ENCODE assay signal across 9 mouse cellular contexts in the genomic region with DNA sequence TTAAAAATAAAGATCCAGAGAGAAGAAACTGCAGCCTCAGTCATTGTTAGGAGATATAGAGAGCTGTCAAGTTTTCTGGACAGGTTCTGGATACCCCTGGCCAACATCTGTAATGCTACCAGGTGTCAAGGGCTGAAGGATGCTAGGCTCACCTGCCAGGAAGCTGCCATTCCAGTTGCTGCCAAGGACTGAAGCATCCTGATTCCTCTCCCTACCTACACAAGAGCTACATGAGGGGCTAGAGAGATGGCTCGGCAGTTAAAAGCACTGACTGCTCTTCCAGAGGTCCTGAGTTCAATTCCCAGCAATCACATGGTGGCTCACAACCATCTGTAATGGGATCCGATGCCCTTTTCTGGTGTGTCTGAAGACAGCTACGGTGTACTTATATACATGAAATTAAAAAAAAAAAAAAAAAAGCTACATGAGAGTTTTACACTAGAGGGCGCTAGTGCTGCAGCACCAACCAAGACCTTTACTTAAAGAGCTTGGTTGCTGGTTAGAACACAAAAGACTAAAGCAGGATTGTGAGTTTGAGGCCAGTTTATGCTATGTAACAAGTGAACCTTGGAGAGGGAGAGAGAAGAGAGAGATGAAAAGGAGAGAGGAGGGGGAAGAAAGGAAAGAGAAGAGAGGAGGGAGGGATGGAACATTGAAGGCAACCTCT. TPM values are rescaled to one million over a fixed set of nuclear protein-coding genes. Genes with fewer than 3 reads are reported as not detected.
DNase-seq lines count a peak whose midpoint lies in the region; ATAC-seq lines count a peak whose summit lies in the region.
"Had no signal": no experiment of that assay in that cellular context is flagged by ENCODE, and none has a peak within 500 bp of the region (broad histone marks: within the 10 kb centered on the region; RNA-seq: fewer than 3 reads in every experiment).

No protein-coding gene starts in this region.

- no peaks in the 10 kb centered on the region for H3K9me3 ChIP-seq in forebrain, embryonic 12.5 days
- H3K9me3 ChIP-seq: embryonic facial prominence, embryonic 13.5 days; limb, embryonic 13.5 days had no signal

- 0 out of 2 replicates have a peak, but pooled peaks cover 3% of the 10 kb centered on the region for H3K27me3 ChIP-seq in forebrain, embryonic 12.5 days
- H3K27me3 ChIP-seq: embryonic facial prominence, embryonic 13.5 days; limb, embryonic 13.5 days had no signal

- H3K4me1 ChIP-seq in forebrain, embryonic 12.5 days: peaks cover 10% of the 10 kb centered on the region

- ATAC-seq in forebrain, embryonic 12.5 days (ENCODE audit: low FRiP score): no peak

- H3K4me3 ChIP-seq in forebrain, embryonic 12.5 days (replicated peaks): no peak overlapping the region
- H3K4me3 ChIP-seq: embryonic facial prominence, embryonic 13.5 days; limb, embryonic 13.5 days had no signal

- no peak overlapping the region for H3K9ac ChIP-seq in forebrain, embryonic 12.5 days
- H3K9ac ChIP-seq: embryonic facial prominence, embryonic 13.5 days; limb, embryonic 13.5 days had no signal

- no peaks in the 10 kb centered on the region for H3K36me3 ChIP-seq in forebrain, embryonic 12.5 days (replicated peaks)
- H3K36me3 ChIP-seq: embryonic facial prominence, embryonic 13.5 days; limb, embryonic 13.5 days had no signal

- peak overlapping the region; percentile 69; the same call in 1 of the 2 replicates for H3K27ac ChIP-seq in forebrain, embryonic 12.5 days
- H3K27ac ChIP-seq: embryonic facial prominence, embryonic 13.5 days; limb, embryonic 13.5 days had no signal

- no peak overlapping the region for H3K4me2 ChIP-seq in forebrain, embryonic 12.5 days
- H3K4me2 ChIP-seq: embryonic facial prominence, embryonic 13.5 days; limb, embryonic 13.5 days had no signal

- DNase-seq in layer of hippocampus, postnatal 10 days (ENCODE audit: low spot score in 2 of 2): peak; percentile 14 to 29
- DNase-seq in layer of hippocampus, postnatal 25 days (ENCODE audit: extremely low spot score in 1 of 2, low spot score in 1 of 2): no peak
- peak; percentile 82 for DNase-seq in R1 (ENCODE audit: low read depth, low spot score)
- peak; percentile 37 for DNase-seq in retina, adult 2 months (ENCODE audit: low read depth, low spot score)
- DNase-seq in spleen, adult 18-20 months: no peak
- DNase-seq in urinary bladder, postnatal 4 days (ENCODE audit: low spot score in 2 of 2): no peak

- WGBS in forebrain, embryonic 12.5 days: 26% methylated on average over 4 of the region's 4 CpGs

RNA-seq across cellular contexts. Expression of gene Prrc2a, which starts 4.0 kb away (rescaled TPM):
- total RNA-seq in layer of hippocampus, postnatal 10 days (2021): 100 to 1,000 TPM; 284 to 322 TPM
- 100 to 1,000 TPM; 302 to 353 TPM for total RNA-seq in layer of hippocampus, postnatal 25 days (2021)
- polyA plus RNA-seq in forebrain, embryonic 12.5 days (2016; fragmentation: Nextera tagmentation; extraction: Ambion mirVana): 221 and 231 TPM in 2 replicates

RNA-seq across cellular contexts. Expression of gene Aif1, which starts 7.2 kb away (rescaled TPM):
- 10 to 100 TPM; 10.3 to 10.5 TPM for total RNA-seq in layer of hippocampus, postnatal 10 days (2021)
- total RNA-seq in layer of hippocampus, postnatal 25 days (2021): 10 to 100 TPM; 10.4 to 10.8 TPM
- 4.3 and 4.9 TPM in 2 replicates for polyA plus RNA-seq in forebrain, embryonic 12.5 days (2016; fragmentation: Nextera tagmentation; extraction: Ambion mirVana)

RNA-seq across cellular contexts. Expression of gene Lst1, which starts 19.6 kb away (rescaled TPM):
- total RNA-seq in layer of hippocampus, postnatal 10 days (2021): 10 to 100 TPM; 15.6 to 17.2 TPM
- 1 to 10 TPM; 8.1 to 8.9 TPM for total RNA-seq in layer of hippocampus, postnatal 25 days (2021)
- 4.0 and 4.8 TPM in 2 replicates for polyA plus RNA-seq in forebrain, embryonic 12.5 days (2016; fragmentation: Nextera tagmentation; extraction: Ambion mirVana)

RNA-seq across cellular contexts. Expression of gene Ltb, which starts 25.6 kb away (rescaled TPM):
- 1 to 10 TPM in 1 of 2 experiments, under 1 TPM in 1; 0.74 to 1.2 TPM for total RNA-seq in layer of hippocampus, postnatal 10 days (2021)
- under 1 TPM; 0.42 to 0.54 TPM for total RNA-seq in layer of hippocampus, postnatal 25 days (2021)
- polyA plus RNA-seq in forebrain, embryonic 12.5 days (2016; fragmentation: Nextera tagmentation; extraction: Ambion mirVana): not detected in 2 replicates

RNA-seq across cellular contexts. Expression of gene Tnf, which starts 33.1 kb away (rescaled TPM):
- total RNA-seq in layer of hippocampus, postnatal 10 days (2021): not detected
- not detected for total RNA-seq in layer of hippocampus, postnatal 25 days (2021)
- not detected in 2 replicates for polyA plus RNA-seq in forebrain, embryonic 12.5 days (2016; fragmentation: Nextera tagmentation; extraction: Ambion mirVana)

Comparison
In these comparisons a context has a peak if more than half of its experiments do, and no peak if none do; other contexts are left out.
1. DNase-seq: peak in layer of hippocampus, postnatal 10 days (2 of 2), R1 (single experiment) and retina, adult 2 months (single experiment); none in layer of hippocampus, postnatal 25 days (0 of 2), spleen, adult 18-20 months (0 of 2) and urinary bladder, postnatal 4 days (0 of 2).